Comparison of ENCODE assay signal across 9 mouse cellular contexts in the genomic region with DNA sequence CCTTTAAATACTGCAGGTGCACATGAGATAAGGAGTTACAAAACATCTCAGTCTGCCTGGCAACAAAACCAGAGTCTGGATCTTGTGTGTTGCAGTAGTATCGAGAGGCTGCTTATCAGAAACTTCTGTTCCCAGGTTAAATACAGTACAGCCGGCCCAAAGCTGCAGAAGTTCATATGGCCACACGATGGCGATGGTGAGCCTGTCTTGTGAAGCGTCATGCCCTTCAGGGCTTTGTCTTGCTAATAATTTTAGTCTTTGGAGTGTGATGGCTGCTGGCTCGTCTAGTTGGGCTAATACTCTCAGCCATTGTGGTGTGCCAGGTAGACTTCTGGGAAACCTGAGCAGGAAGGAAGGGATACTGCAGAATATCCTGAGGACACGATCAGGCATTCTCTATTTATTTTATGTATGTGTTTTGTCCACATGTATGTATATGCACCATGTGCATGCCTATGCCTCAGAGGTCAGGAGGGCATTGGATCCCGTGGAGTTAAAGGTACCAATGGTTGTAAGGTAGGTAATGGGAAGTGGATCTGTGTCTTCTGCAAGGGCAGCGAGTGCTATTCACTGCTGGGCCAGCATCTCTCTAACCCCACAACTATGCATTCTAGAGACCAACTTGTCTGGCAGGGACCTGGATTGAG. TPM values are rescaled to one million over a fixed set of nuclear protein-coding genes. Genes with fewer than 3 reads are reported as not detected.
DNase-seq lines count a peak whose midpoint lies in the region; ATAC-seq lines count a peak whose summit lies in the region.
"Had no signal": no experiment of that assay in that cellular context is flagged by ENCODE, and none has a peak within 500 bp of the region (broad histone marks: within the 10 kb centered on the region; RNA-seq: fewer than 3 reads in every experiment).

No protein-coding gene starts in this region.

- peaks cover 5% of the 10 kb centered on the region; the same call in 1 of the 2 replicates for H3K4me1 ChIP-seq in hindbrain, embryonic 13.5 days (replicated peaks)

- 27% methylated on average over 9 of the region's 9 CpGs for WGBS in hindbrain, embryonic 13.5 days

- H3K27ac ChIP-seq in hindbrain, embryonic 13.5 days: no peak overlapping the region
- H3K27ac ChIP-seq: macrophage had no signal

- intact Hi-C loops in gastrocnemius, postnatal 36 days (cut with DNase I): loop anchor here (10.0 kb wide), 1 partner anchor 331 kb away; no protein-coding TSS in a partner anchor

- peak; percentile 65; the same call in 1 of the 2 replicates for ATAC-seq in hindbrain, embryonic 13.5 days (ENCODE audit: low FRiP score)

- H3K27me3 ChIP-seq in hindbrain, embryonic 13.5 days: peaks cover 39% of the 10 kb centered on the region

- no peaks in the 10 kb centered on the region for H3K9me3 ChIP-seq in hindbrain, embryonic 13.5 days

- DNase-seq in gastrocnemius, postnatal 10 days: peak; percentile 56
- no peak for DNase-seq in gastrocnemius, postnatal 36 days
- DNase-seq in adrenal gland, postnatal 25 days: peak; percentile 56
- peak; percentile 66 for DNase-seq in embryo, embryonic 9.5 days (ENCODE audit: extremely low spot score)
- DNase-seq in layer of hippocampus, adult 9-10 months (ENCODE audit: low spot score): peak; percentile 67
- DNase-seq in lung, postnatal 4 days: peak; percentile 33 to 61
- peak; percentile 63 for DNase-seq in right cerebral cortex, adult 18-20 months

- H3K9ac ChIP-seq in hindbrain, embryonic 13.5 days: no peak overlapping the region

- H3K4me3 ChIP-seq in hindbrain, embryonic 13.5 days: no peak overlapping the region

- no peaks in the 10 kb centered on the region for H3K36me3 ChIP-seq in hindbrain, embryonic 13.5 days

- no peak overlapping the region for H3K4me2 ChIP-seq in hindbrain, embryonic 13.5 days

RNA-seq across cellular contexts. Expression of a gene that starts 29.4 kb away (rescaled TPM):
- not detected for total RNA-seq in gastrocnemius, postnatal 10 days (2021)
- not detected for total RNA-seq in gastrocnemius, postnatal 36 days (2021)
- total RNA-seq in adrenal gland, postnatal 25 days (2021): not detected in 2 replicates
- polyA plus RNA-seq in hindbrain, embryonic 13.5 days (2015; fragmentation: Nextera tagmentation; extraction: Ambion mirVana): 0.44 and 0.52 TPM in 2 replicates
- polyA plus RNA-seq: macrophage had no signal

Comparison
In these comparisons a context has a peak if more than half of its experiments do, and no peak if none do; other contexts are left out.
1. DNase-seq: peak in gastrocnemius, postnatal 10 days (single experiment), adrenal gland, postnatal 25 days (single experiment), embryo, embryonic 9.5 days (single experiment), layer of hippocampus, adult 9-10 months (single experiment), lung, postnatal 4 days (2 of 2) and right cerebral cortex, adult 18-20 months (single experiment); none in gastrocnemius, postnatal 36 days (0 of 2).